Mouse (Mus musculus) urinary bladder, postnatal 36 days (tissue): ENCODE measurements around the gene Syt1.
A peak's percentile ranks its signal among the peaks of the same experiment; 100 is the strongest.

Experiments
- DNase-seq, 2 experiments: peaks; one replicate each; pipeline ENCODE4 v3.0.0; 2022; ENCODE audit warnings: low spot score in 2 of 2, mixed read lengths in 1 of 2

Gene Syt1

GRCm38 (mm10) chr10:108524306-108525029, 486.3 kb downstream of the Syt1 start:
- no peak for DNase-seq

- DNase-seq, result no peak
Observed at GRCm38 (mm10) chr10:108519156-108519555, 491.6 kb downstream of the Syt1 start.

- DNase-seq, result no peak
Observed at GRCm38 (mm10) chr10:108517076-108517475, 493.7 kb downstream of the Syt1 start.

GRCm38 (mm10) chr10:108514671-108515070, 496.1 kb downstream of the Syt1 start:
- DNase-seq, result no peak

- no peak for DNase-seq
Observed at GRCm38 (mm10) chr10:108509579-108509978, 501.2 kb downstream of the Syt1 start.

- DNase-seq, result no peak
Observed at GRCm38 (mm10) chr10:108506917-108507316, 503.9 kb downstream of the Syt1 start.

- no peak for DNase-seq
Observed at GRCm38 (mm10) chr10:108504925-108505324, 505.9 kb downstream of the Syt1 start.

GRCm38 (mm10) chr10:108504128-108504870, 506.5 kb downstream of the Syt1 start:
- no peak for DNase-seq

- DNase-seq, result no peak
Observed at GRCm38 (mm10) chr10:108490231-108490630, 520.6 kb downstream of the Syt1 start.

- no peak for DNase-seq
Observed at GRCm38 (mm10) chr10:108483991-108484390, 526.8 kb downstream of the Syt1 start.

GRCm38 (mm10) chr10:108480146-108480850, 530.5 kb downstream of the Syt1 start:
- no peak for DNase-seq

GRCm38 (mm10) chr10:108470319-108470955, 540.3 kb downstream of the Syt1 start:
- DNase-seq, result no peak

GRCm38 (mm10) chr10:108466539-108466938, 544.2 kb downstream of the Syt1 start:
- DNase-seq, result peak in 1 of 2 experiments; percentile 20

- DNase-seq, result no peak
Observed at GRCm38 (mm10) chr10:108461862-108462261, 548.9 kb downstream of the Syt1 start.

- DNase-seq, result no peak
Observed at GRCm38 (mm10) chr10:108457054-108457453, 553.7 kb downstream of the Syt1 start.

GRCm38 (mm10) chr10:108455883-108456282, 554.9 kb downstream of the Syt1 start:
- DNase-seq, result no peak

GRCm38 (mm10) chr10:108455204-108455603, 555.6 kb downstream of the Syt1 start:
- no peak for DNase-seq

GRCm38 (mm10) chr10:108454691-108455117, 556.1 kb downstream of the Syt1 start:
- DNase-seq, result no peak

- peak in 1 of 2 experiments; percentile 59 for DNase-seq
Observed at GRCm38 (mm10) chr10:108453561-108453960, 557.2 kb downstream of the Syt1 start.

- no peak for DNase-seq
Observed at GRCm38 (mm10) chr10:108452421-108452820, 558.4 kb downstream of the Syt1 start.

- DNase-seq, result no peak
Observed at GRCm38 (mm10) chr10:108451516-108451915, 559.3 kb downstream of the Syt1 start.

GRCm38 (mm10) chr10:108450401-108450800, 560.4 kb downstream of the Syt1 start:
- DNase-seq, result no peak
